Mouse (Mus musculus) brain, embryonic 14.5 days (tissue): Measurements from ENCODE around the gene Fars2.

Experiments
- CTCF ChIP-seq: fragments of 200-500 bp; IDR thresholded peaks from 2 replicates; pipeline ENCODE4 v1.5.1; 2012; ENCODE audit warnings: inconsistent platforms, mild to moderate bottlenecking, moderate library complexity, borderline replicate concordance; ENCODE audit not compliant: insufficient read depth, insufficient read length; ENCODE audit errors: extremely low read depth
- POLR2A ChIP-seq: fragments of 200-500 bp; IDR thresholded peaks from 2 replicates; pipeline ENCODE4 v1.6.1; 2012; ENCODE audit warnings: mild to moderate bottlenecking, inconsistent platforms, borderline replicate concordance; ENCODE audit not compliant: poor library complexity, insufficient read depth, insufficient read length, severe bottlenecking; ENCODE audit errors: extremely low read depth

- TF ChIP-seq POLR2A (no peak), CTCF (no peak)
These were observed 416.3 kb downstream of the Fars2 start for GRCm38 (mm10) chr13:36533518-36533917.
